Mouse (Mus musculus) heart, embryonic 16.5 days (tissue): ENCODE measurements at regions not wholly inside any gene's neighbourhood (a gene's known extent, or its start where the extent isn't known, plus 50 kb on each side); places are given as distances from the start of the nearest gene placed in this dataset.

Source experiments
- ATAC-seq: fragments of 200-750 bp; cut with Nextera tagmentation; replicated peaks from 2 replicates; pipeline ENCODE4 v1.8.0; 2017; ENCODE audit warnings: moderate number of reproducible peaks; ENCODE audit not compliant: insufficient read depth, low FRiP score; ENCODE audit errors: extremely low read depth
- H3K27ac ChIP-seq: fragments of 300-500 bp; sonication (generic); 2 replicates; pipeline ENCODE4 v1.5.1; 2014; ENCODE audit warnings: mild to moderate bottlenecking, low read length, control low read depth, moderate library complexity
- H3K27me3 ChIP-seq: fragments of 300-500 bp; sonication (generic); 2 replicates; pipeline ENCODE4 v1.6.1; 2014; ENCODE audit warnings: low read length, mixed read lengths; ENCODE audit not compliant: control insufficient read depth, insufficient read depth
- H3K36me3 ChIP-seq: fragments of 300-500 bp; sonication (generic); 2 replicates; pipeline ENCODE4 v1.6.1; 2014; ENCODE audit not compliant: control insufficient read depth, insufficient read depth
- H3K4me1 ChIP-seq: fragments of 300-500 bp; sonication (generic); 2 replicates; pipeline ENCODE4 v1.6.1; 2014; ENCODE audit warnings: low read length, mixed read lengths; ENCODE audit not compliant: control insufficient read depth, insufficient read depth
- H3K4me2 ChIP-seq: fragments of 300-500 bp; sonication (generic); 2 replicates; pipeline ENCODE4 v1.6.1; 2014; ENCODE audit warnings: low read depth, mild to moderate bottlenecking, control low read depth, low read length
- H3K4me3 ChIP-seq: fragments of 300-500 bp; sonication (generic); 2 replicates; pipeline ENCODE4 v1.5.1; 2014; ENCODE audit warnings: mild to moderate bottlenecking, control low read depth, low read length
- H3K9ac ChIP-seq: fragments of 300-500 bp; sonication (generic); 2 replicates; pipeline ENCODE4 v1.6.1; 2014; ENCODE audit warnings: low read length, control low read depth
- H3K9me3 ChIP-seq: fragments of 300-500 bp; sonication (generic); replicated peaks from 2 replicates; pipeline ENCODE4 v1.6.1; 2016; ENCODE audit warnings: low read length; ENCODE audit not compliant: control insufficient read depth
- WGBS: fragments of 180-500 bp; shearing (Covaris S2); extraction: QIAGEN DNeasy Blood & Tissue Kit; methylation state at CpG from one replicate; pipeline ENCODE4 v1.1.7; 2014; 5-methylcytosine and 5-hydroxymethylcytosine counted together

DNA sequence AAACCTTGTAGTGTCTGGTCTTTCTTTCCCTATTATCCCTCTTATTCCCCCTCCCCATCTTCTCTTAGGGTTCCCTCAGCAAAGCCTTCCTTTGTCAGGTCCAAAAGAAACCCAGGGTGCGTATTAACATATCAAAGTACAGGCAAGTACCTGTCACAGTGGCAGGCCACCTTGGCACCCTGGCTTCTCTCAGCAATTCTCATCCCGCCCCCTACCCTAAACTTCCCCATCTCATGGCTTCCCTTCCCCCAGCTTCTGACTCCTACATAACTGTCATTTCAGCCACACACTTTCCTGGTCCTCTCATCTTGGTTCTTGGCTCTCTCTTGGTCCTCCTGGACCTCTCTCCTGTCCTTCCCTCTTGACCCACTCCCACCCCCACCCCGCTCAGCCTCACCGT is 112.8 kb upstream of the Gdf10 start:
- no peak for ATAC-seq
- Histone ChIP-seq H3K4me2 (no peak overlapping the region), H3K9ac (no peak overlapping the region), H3K4me3 (no peak overlapping the region), H3K9me3 (no peaks in the 10 kb centered on the region), H3K27me3 (no peaks in the 10 kb centered on the region), H3K27ac (no peak overlapping the region), H3K4me1 (peaks cover 15% of the 10 kb centered on the region), H3K36me3 (no peaks in the 10 kb centered on the region)
- WGBS: 81% methylated on average over 4 of the region's 4 CpGs

GRCm38 (mm10) chr14:33811241-33811640 is 112.1 kb upstream of the Gdf10 start:
- Histone ChIP-seq H3K9ac (no peak overlapping the region), H3K4me3 (no peak overlapping the region), H3K9me3 (no peaks in the 10 kb centered on the region), H3K4me1 (peaks cover 15% of the 10 kb centered on the region), H3K4me2 (no peak overlapping the region), H3K27ac (no peak overlapping the region), H3K36me3 (no peaks in the 10 kb centered on the region), H3K27me3 (no peaks in the 10 kb centered on the region)
- WGBS: 68% methylated on average over 3 of the region's 3 CpGs
- ATAC-seq: no peak

DNA sequence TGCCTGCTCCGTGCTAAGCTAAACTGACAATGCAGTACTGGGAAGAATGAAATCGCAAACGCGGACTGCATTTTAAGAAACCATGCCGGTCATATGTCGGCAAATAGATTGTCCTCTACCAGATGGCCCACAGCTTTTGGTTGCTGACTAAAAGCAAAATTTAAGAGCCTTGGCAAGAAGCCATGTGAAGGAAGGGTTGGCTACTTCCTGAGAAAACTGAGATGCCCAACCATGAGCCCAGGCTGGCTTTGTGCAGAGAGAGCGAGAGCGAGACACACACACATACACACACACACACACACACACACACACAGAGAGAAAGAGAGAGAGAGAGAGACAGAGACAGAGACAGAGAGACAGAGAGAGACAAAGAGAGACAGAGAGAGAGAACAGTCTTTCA is 111.1 kb upstream of the Gdf10 start:
- 81% methylated on average over 8 of the region's 8 CpGs for WGBS
- Histone ChIP-seq H3K4me2 (no peak overlapping the region), H3K9ac (no peak overlapping the region), H3K36me3 (no peaks in the 10 kb centered on the region), H3K9me3 (no peaks in the 10 kb centered on the region), H3K4me1 (peaks cover 15% of the 10 kb centered on the region), H3K4me3 (no peak overlapping the region), H3K27ac (no peak overlapping the region), H3K27me3 (no peaks in the 10 kb centered on the region)
- no peak for ATAC-seq

- Histone ChIP-seq H3K4me1 (peaks cover 13% of the 10 kb centered on the region), H3K9ac (no peak overlapping the region), H3K27me3 (no peaks in the 10 kb centered on the region), H3K9me3 (no peaks in the 10 kb centered on the region), H3K27ac (no peak overlapping the region), H3K4me3 (no peak overlapping the region), H3K36me3 (no peaks in the 10 kb centered on the region), H3K4me2 (no peak overlapping the region)
- no peak for ATAC-seq
- 66% methylated on average over 4 of the region's 4 CpGs for WGBS
Measured at GRCm38 (mm10) chr14:33812772-33813171, 110.6 kb upstream of the Gdf10 start.

DNA sequence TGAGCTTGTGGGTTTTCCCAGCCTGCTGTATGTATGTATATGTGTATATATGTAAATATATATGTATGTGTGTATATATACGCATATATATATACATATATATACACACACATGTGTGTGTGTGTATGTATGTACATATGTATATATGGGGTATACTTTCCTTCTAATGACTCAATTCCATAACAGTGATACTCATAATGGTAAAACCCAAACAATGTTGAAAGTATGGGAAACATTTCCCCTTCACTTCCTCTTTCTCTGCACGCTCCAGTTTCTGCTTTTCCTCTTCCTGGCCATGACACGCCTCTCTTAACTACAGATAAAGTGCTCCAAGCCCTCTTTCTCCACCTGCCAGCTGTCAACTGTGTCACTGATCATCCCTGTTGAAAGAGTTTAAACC is 110.1 kb upstream of the Gdf10 start:
- 48% methylated on average over 3 of the region's 3 CpGs for WGBS

GRCm38 (mm10) chr14:33814107-33814506 is 109.3 kb upstream of the Gdf10 start:
- no peaks in the 10 kb centered on the region for H3K36me3 ChIP-seq
- H3K9ac ChIP-seq: no peak overlapping the region
- ATAC-seq: no peak
- H3K4me1 ChIP-seq: peaks cover 3% of the 10 kb centered on the region
- 67% methylated on average over 1 of the region's 1 CpGs for WGBS
- no peaks in the 10 kb centered on the region for H3K27me3 ChIP-seq
- H3K4me3 ChIP-seq: no peak overlapping the region
- H3K4me2 ChIP-seq: no peak overlapping the region
- H3K27ac ChIP-seq: no peak overlapping the region
- no peaks in the 10 kb centered on the region for H3K9me3 ChIP-seq

More for the DNA sequence above, 110.1 kb upstream of the Gdf10 start:
- Histone ChIP-seq H3K36me3 (no peaks in the 10 kb centered on the region), H3K27me3 (no peaks in the 10 kb centered on the region), H3K27ac (no peak overlapping the region), H3K4me1 (peaks cover 10% of the 10 kb centered on the region), H3K4me2 (no peak overlapping the region), H3K4me3 (no peak overlapping the region), H3K9ac (no peak overlapping the region), H3K9me3 (no peaks in the 10 kb centered on the region)
- no peak for ATAC-seq

DNA sequence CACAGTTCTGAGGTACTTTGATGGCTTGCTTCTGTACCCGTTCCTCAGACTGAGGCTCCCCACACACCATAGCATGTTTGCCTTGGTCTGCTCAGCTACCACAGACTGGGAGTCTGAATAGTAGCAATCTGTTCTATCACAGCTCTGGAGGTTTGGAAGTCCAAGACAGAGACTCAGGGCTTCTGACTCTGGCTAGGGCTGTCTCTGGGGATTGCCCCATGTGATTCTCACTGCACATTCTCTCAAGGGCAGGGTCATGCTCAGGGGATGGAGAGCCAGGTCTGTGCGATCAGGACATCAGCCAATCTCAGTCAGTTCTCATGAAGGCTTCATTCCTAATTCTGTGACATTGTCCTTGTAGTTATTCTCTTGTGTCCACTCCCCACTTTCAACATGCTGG is 108.8 kb upstream of the Gdf10 start:
- no peaks in the 10 kb centered on the region for H3K4me1 ChIP-seq
- no peak overlapping the region for H3K9ac ChIP-seq
- H3K4me3 ChIP-seq: no peak overlapping the region
- 70% methylated on average over 2 of the region's 2 CpGs for WGBS
- no peak for ATAC-seq
- H3K9me3 ChIP-seq: no peaks in the 10 kb centered on the region
- no peaks in the 10 kb centered on the region for H3K27me3 ChIP-seq
- no peaks in the 10 kb centered on the region for H3K36me3 ChIP-seq
- no peak overlapping the region for H3K4me2 ChIP-seq
- no peak overlapping the region for H3K27ac ChIP-seq

GRCm38 (mm10) chr14:33820541-33821260 is 102.7 kb upstream of the Gdf10 start:
- WGBS: 80% methylated on average over 14 of the region's 14 CpGs
- ATAC-seq: no peak; the same call in 1 of the 2 replicates

DNA sequence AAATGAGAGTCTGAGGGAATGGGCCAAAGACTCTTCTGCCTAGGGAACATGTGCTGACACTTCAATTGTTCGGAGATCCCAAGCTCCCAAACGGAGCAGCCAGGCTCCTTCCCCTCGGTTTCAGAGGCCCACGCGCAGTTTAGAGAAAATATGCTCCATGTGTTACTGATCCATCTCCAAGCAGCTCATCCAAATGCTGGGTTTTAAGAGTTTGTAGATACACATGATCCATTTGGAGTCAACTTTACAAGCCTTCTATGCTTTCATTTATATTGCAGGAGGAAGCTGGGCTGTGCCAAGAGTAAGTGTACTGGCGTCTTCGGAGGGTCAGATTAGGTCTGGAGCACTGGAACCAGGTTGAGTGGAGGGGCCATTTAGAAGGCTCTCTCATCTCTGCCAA is 102.0 kb upstream of the Gdf10 start:
- Histone ChIP-seq H3K4me1 (peaks cover 2% of the 10 kb centered on the region; the same call in 1 of the 2 replicates), H3K27me3 (no peaks in the 10 kb centered on the region), H3K27ac (no peak overlapping the region), H3K9ac (no peak overlapping the region), H3K9me3 (no peaks in the 10 kb centered on the region), H3K36me3 (no peaks in the 10 kb centered on the region), H3K4me2 (no peak overlapping the region), H3K4me3 (no peak overlapping the region)
- 77% methylated on average over 7 of the region's 7 CpGs for WGBS
- no peak for ATAC-seq

More at GRCm38 (mm10) chr14:33820541-33821260, 102.7 kb upstream of the Gdf10 start:
- no peaks in the 10 kb centered on the region for H3K27me3 ChIP-seq
- no peaks in the 10 kb centered on the region for H3K36me3 ChIP-seq
- H3K9me3 ChIP-seq: no peaks in the 10 kb centered on the region
- H3K4me3 ChIP-seq: no peak overlapping the region
- no peak overlapping the region for H3K27ac ChIP-seq
- H3K4me1 ChIP-seq: 0 out of 2 replicates have a peak, but pooled peaks cover 2% of the 10 kb centered on the region
- no peak overlapping the region for H3K4me2 ChIP-seq
- H3K9ac ChIP-seq: no peak overlapping the region
